Mouse (Mus musculus): ENCODE results near the gene Tusc1. TPM values are rescaled to one million over a fixed set of nuclear protein-coding genes. Genes with fewer than 3 reads are reported as not detected.

The Tusc1 gene
- 1 to 10 TPM; 1.2 to 1.9 TPM for polyA plus RNA-seq (2017; shearing (Covaris generic))

GRCm38 (mm10) chr4:93335118-93336003 is at the start of gene Tusc1:
TSS of gene Tusc1 (minus strand) at chr4:93335511.

All from inflammation-experienced regulatory T-cells (primary cell).